Mouse (Mus musculus) lung, postnatal 14 days (tissue): Measurements from ENCODE around the gene Prdx2.

ENCODE experiments used
- DNase-seq: peaks from one replicate; pipeline ENCODE4 v3.0.0; 2021

Gene Prdx2

GRCm38 (mm10) chr8:85013230-85013840 lies 43.9 kb downstream of the Prdx2 start:
- peak; percentile 79 for DNase-seq

GRCm38 (mm10) chr8:85014431-85014830 lies 45.0 kb downstream of the Prdx2 start, which contains the start of gene Best2:
Gene Best2, minus strand, starts transcription at chr8:85014531.
- no peak for DNase-seq

DNA sequence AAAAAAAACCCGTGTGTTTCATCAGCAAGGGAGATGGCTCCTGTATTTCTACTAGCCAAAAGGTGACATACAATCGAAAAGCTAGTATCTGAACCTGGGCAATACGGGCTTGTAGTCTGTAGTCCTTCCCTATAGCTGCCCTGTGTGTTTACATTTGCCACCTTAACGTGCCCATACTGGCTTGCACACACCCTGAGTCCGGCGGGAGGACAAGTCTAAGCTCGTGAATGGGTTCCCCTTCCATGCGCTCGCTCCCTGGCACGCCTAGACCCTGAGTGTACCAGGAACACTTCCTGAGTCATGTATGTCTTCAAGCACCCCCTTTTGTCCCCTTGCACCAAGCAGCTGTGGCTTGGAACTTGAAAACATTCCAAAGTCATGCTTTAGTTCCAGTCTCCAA lies 47.3 kb downstream of the Prdx2 start:
- DNase-seq = no peak

- DNase-seq = no peak
Measured at GRCm38 (mm10) chr8:85017209-85017608, 47.8 kb downstream of the Prdx2 start.

- DNase-seq = no peak
Measured at GRCm38 (mm10) chr8:85021514-85022055, 52.2 kb downstream of the Prdx2 start.

- DNase-seq = no peak
Measured at GRCm38 (mm10) chr8:85023846-85024245, 54.5 kb downstream of the Prdx2 start.
